Mouse (Mus musculus) liver, postnatal 0 days (tissue): ENCODE measurements around the gene Mbd6.
A peak's percentile ranks its signal among the peaks of the same experiment; 100 is the strongest.
"Not testable (repeated sequence)": the region's sequence is repeated elsewhere in the genome, so short reads cannot be mapped to it uniquely, and the experiment has no call there.

Experiments
- CTCF ChIP-seq: sonication (generic); IDR thresholded peaks from 2 replicates; pipeline ENCODE4 v1.5.1; 2016; ENCODE audit warnings: antibody characterized with exemption, low read depth
- EP300 ChIP-seq: IDR thresholded peaks from 2 replicates; pipeline ENCODE4 v1.6.1; 2016; ENCODE audit warnings: antibody characterized with exemption, low read depth, mild to moderate bottlenecking

- TF ChIP-seq CTCF, result peak; percentile 16
- not testable (repeated sequence) for TF ChIP-seq EP300
Measured at GRCm38 (mm10) chr10:127314950-127315349, 26.1 kb upstream of the Mbd6 start.
